Comparison of ENCODE assay signal across 29 mouse cellular contexts in genomic region chr2:133336177-133336901, GRCm38 (mm10).
A peak's percentile ranks its signal among the peaks of the same experiment; 100 is the strongest.
DNase-seq lines count a peak whose midpoint lies in the region; ATAC-seq and TF ChIP-seq lines count a peak whose summit lies in the region.
"Had no signal": no experiment of that assay in that cellular context is flagged by ENCODE, and none has a peak within 500 bp of the region (broad histone marks: within the 10 kb centered on the region; RNA-seq: fewer than 3 reads in every experiment).

No protein-coding gene starts in this region.

- H3K4me1 ChIP-seq in heart, embryonic 12.5 days (replicated peaks) = peaks cover 9% of the 10 kb centered on the region
- peaks cover 2% of the 10 kb centered on the region; the same call in 1 of the 2 replicates for H3K4me1 ChIP-seq in heart, postnatal 0 days (ENCODE audit: control insufficient read depth, insufficient read depth)
- H3K4me1 ChIP-seq in kidney, embryonic 16.5 days (ENCODE audit: insufficient read depth, low read length) = peaks cover 13% of the 10 kb centered on the region; the same call in 1 of the 2 replicates
- H3K4me1 ChIP-seq: forebrain, embryonic 12.5 days; midbrain, embryonic 13.5 days; neural tube, embryonic 13.5 days had no signal

- H3K36me3 ChIP-seq in heart, embryonic 12.5 days = no peaks in the 10 kb centered on the region
- no peaks in the 10 kb centered on the region for H3K36me3 ChIP-seq in heart, postnatal 0 days (replicated peaks; ENCODE audit: control insufficient read depth, insufficient read depth, low read length)
- no peaks in the 10 kb centered on the region for H3K36me3 ChIP-seq in kidney, embryonic 16.5 days (ENCODE audit: insufficient read depth, low read length)
- H3K36me3 ChIP-seq: forebrain, embryonic 12.5 days; heart, embryonic 10.5 days; midbrain, embryonic 13.5 days; neural tube, embryonic 13.5 days had no signal

- no peaks in the 10 kb centered on the region for H3K27me3 ChIP-seq in heart, embryonic 12.5 days (replicated peaks)
- H3K27me3 ChIP-seq in heart, postnatal 0 days (ENCODE audit: control insufficient read depth, insufficient read depth, low read length) = no peaks in the 10 kb centered on the region
- no peaks in the 10 kb centered on the region for H3K27me3 ChIP-seq in kidney, embryonic 16.5 days (ENCODE audit: insufficient read depth, low read length)
- H3K27me3 ChIP-seq: neural tube, embryonic 13.5 days had no signal

- no peak for DNase-seq in heart, postnatal 14 days
- no peak for DNase-seq in heart, postnatal 0 days (ENCODE audit: low spot score)
- no peak for DNase-seq in heart, postnatal 25 days (ENCODE audit: low spot score)
- no peak for DNase-seq in kidney, adult 18-20 months
- peak; percentile 36 for DNase-seq in brain, embryonic 14.5 days (ENCODE audit: low read depth)
- DNase-seq: adrenal gland, adult 2 months; adrenal gland, postnatal 36 days; cerebellum, adult 2 months; cerebellum, postnatal 14 days; gastrocnemius, postnatal 36 days; layer of hippocampus, adult 9-11 months; liver; lung, adult 2 months; lung, postnatal 10 days; right cerebral cortex, postnatal 4 days; thymus, adult 2 months; thymus, postnatal 36 days had no signal

- peak overlapping the region; percentile 64; the same call in 1 of the 2 replicates for H3K27ac ChIP-seq in heart, embryonic 12.5 days (ENCODE audit: poor library complexity, severe bottlenecking)
- no peak overlapping the region for H3K27ac ChIP-seq in heart, postnatal 0 days (ENCODE audit: low read depth)
- no peak overlapping the region for H3K27ac ChIP-seq in kidney, embryonic 16.5 days (ENCODE audit: low read length)
- H3K27ac ChIP-seq: forebrain, embryonic 12.5 days; heart, embryonic 10.5 days; liver, embryonic 14.5 days; macrophage; midbrain, embryonic 13.5 days; neural tube, embryonic 13.5 days had no signal

- no peaks in the 10 kb centered on the region for H3K9me3 ChIP-seq in heart, embryonic 12.5 days (replicated peaks)
- H3K9me3 ChIP-seq in heart, postnatal 0 days (replicated peaks; ENCODE audit: control insufficient read depth, low read length) = no peaks in the 10 kb centered on the region
- H3K9me3 ChIP-seq in kidney, embryonic 16.5 days (ENCODE audit: low read length) = no peaks in the 10 kb centered on the region
- H3K9me3 ChIP-seq: forebrain, embryonic 12.5 days; heart, embryonic 10.5 days; midbrain, embryonic 13.5 days; neural tube, embryonic 13.5 days had no signal

- no peak for TF ChIP-seq CTCF in heart, postnatal 0 days (IDR thresholded peaks at IDR 0.05; ENCODE audit: low read depth)
- TF ChIP-seq CTCF in brain, embryonic 14.5 days (IDR thresholded peaks at IDR 0.05; ENCODE audit: borderline replicate concordance, extremely low read depth, insufficient read depth, insufficient read length) = no peak

- H3K4me2 ChIP-seq in heart, embryonic 12.5 days = no peak overlapping the region
- 0 out of 2 replicates have a peak overlapping the region, but pooled peaks have one; percentile 26 for H3K4me2 ChIP-seq in heart, postnatal 0 days (ENCODE audit: low read depth, low read length)
- no peak overlapping the region for H3K4me2 ChIP-seq in kidney, embryonic 16.5 days (replicated peaks; ENCODE audit: low read depth, low read length)
- H3K4me2 ChIP-seq: forebrain, embryonic 12.5 days; midbrain, embryonic 13.5 days; neural tube, embryonic 13.5 days had no signal

- intact Hi-C loops in heart, postnatal 14 days (cut with DNase I) = no loop called here
- intact Hi-C loops in heart, postnatal 25 days (cut with DNase I) = no loop called here

- no peak for TF ChIP-seq EP300 in heart, postnatal 0 days (IDR thresholded peaks at IDR 0.05; ENCODE audit: low read depth)

- 46% methylated on average over 9 of the region's 9 CpGs for WGBS in heart, embryonic 12.5 days
- WGBS in heart, postnatal 0 days = 46% methylated on average over 9 of the region's 9 CpGs
- 64% methylated on average over 9 of the region's 9 CpGs for WGBS in kidney, embryonic 16.5 days

- no peak overlapping the region for H3K9ac ChIP-seq in heart, embryonic 12.5 days
- H3K9ac ChIP-seq in heart, postnatal 0 days (replicated peaks; ENCODE audit: low read depth, low read length) = no peak overlapping the region
- H3K9ac ChIP-seq in kidney, embryonic 16.5 days (replicated peaks; ENCODE audit: low read length) = no peak overlapping the region
- H3K9ac ChIP-seq: forebrain, embryonic 12.5 days; liver, embryonic 14.5 days; midbrain, embryonic 13.5 days; neural tube, embryonic 13.5 days had no signal

- no peak for TF ChIP-seq POLR2A in brain, embryonic 14.5 days (IDR thresholded peaks at IDR 0.05; ENCODE audit: borderline replicate concordance, extremely low read depth, insufficient read depth, insufficient read length, poor library complexity, severe bottlenecking)

- H3K4me3 ChIP-seq in heart, embryonic 12.5 days = no peak overlapping the region
- no peak overlapping the region for H3K4me3 ChIP-seq in heart, postnatal 0 days (ENCODE audit: low read depth, low read length)
- H3K4me3 ChIP-seq in kidney, embryonic 16.5 days (ENCODE audit: low read length) = no peak overlapping the region
- H3K4me3 ChIP-seq: erythroblast, embryonic 14.5 days; forebrain, embryonic 12.5 days; heart, embryonic 10.5 days; midbrain, embryonic 13.5 days; neural tube, embryonic 13.5 days had no signal

- no peak for ATAC-seq in heart, embryonic 12.5 days (ENCODE audit: insufficient number of reproducible peaks, low FRiP score)
- ATAC-seq in heart, postnatal 0 days (ENCODE audit: insufficient read depth, low read depth) = no peak
- ATAC-seq in kidney, embryonic 16.5 days (ENCODE audit: low FRiP score, low TSS enrichment) = peak; percentile 91; the same call in 1 of the 2 replicates
- ATAC-seq: activated CD4-positive, CD25-positive, alpha-beta regulatory T cell, adult 4 months; CD4-positive, CD25-positive, alpha-beta regulatory T cell, adult 4 months; hindbrain, embryonic 16.5 days; midbrain, embryonic 13.5 days had no signal
